Mouse (Mus musculus): ENCODE measurements around the gene Ttc6. TPM values are rescaled to one million over a fixed set of nuclear protein-coding genes. Genes with fewer than 3 reads are reported as not detected.

The Ttc6 gene
- polyA plus RNA-seq, 2 experiments from 2014 or later, result not detected

GRCm38 (mm10) chr12:57662986-57663674, 99.2 kb downstream of the Ttc6 start:
- ATAC-seq, result no peak

- no peak for ATAC-seq
These were observed 108.5 kb downstream of the Ttc6 start for GRCm38 (mm10) chr12:57672414-57672813.

GRCm38 (mm10) chr12:57684967-57685423, 121.1 kb downstream of the Ttc6 start:
- no peak for ATAC-seq

- no peak for ATAC-seq
These were observed 146.1 kb downstream of the Ttc6 start for GRCm38 (mm10) chr12:57709966-57710365.

- no peak for ATAC-seq
These were observed 200.8 kb downstream of the Ttc6 start for GRCm38 (mm10) chr12:57764720-57765119.

GRCm38 (mm10) chr12:57776290-57776997, 212.5 kb downstream of the Ttc6 start:
- no peak for ATAC-seq

GRCm38 (mm10) chr12:57781926-57782325, 218.0 kb downstream of the Ttc6 start:
- no peak for ATAC-seq

GRCm38 (mm10) chr12:57787471-57787870, 223.6 kb downstream of the Ttc6 start:
- ATAC-seq, result no peak

Other genes with a start within 250 kb of the Ttc6 start
- not detected for gene Foxa1, start 17.2 kb upstream of the Ttc6 start, polyA plus RNA-seq (2017; shearing (Covaris generic))